Mouse (Mus musculus) heart, embryonic 14.5 days (tissue): ENCODE results near the gene Adora3. TPM values are rescaled to one million over a fixed set of nuclear protein-coding genes. Genes with fewer than 3 reads are reported as not detected.
"Not testable (repeated sequence)": the region's sequence is repeated elsewhere in the genome, so short reads cannot be mapped to it uniquely, and the experiment has no call there.

Experiments
- ATAC-seq: fragments of 200-750 bp; cut with Nextera tagmentation; 2 replicates; pipeline ENCODE4 v1.8.0; 2017; ENCODE audit warnings: low read depth, moderate TSS enrichment; ENCODE audit not compliant: insufficient number of reproducible peaks, insufficient read depth, low FRiP score
- H3K27ac ChIP-seq, 2 experiments: fragments of 200-500 bp in 1 of 2; fragments of 300-500 bp in 1 of 2; sonication (generic) in 1 of 2; replicated peaks in 1 of 2; 2 replicates each; pipeline ENCODE4 v1.5.1; 2012 to 2014; ENCODE audit warnings: low read depth in 2 of 2, low read length in 2 of 2, control low read depth in 1 of 2, mild to moderate bottlenecking in 1 of 2, mixed read lengths in 1 of 2; ENCODE audit not compliant: control insufficient read depth in 1 of 2, insufficient read depth in 1 of 2
- H3K27me3 ChIP-seq: fragments of 300-500 bp; sonication (generic); 2 replicates; pipeline ENCODE4 v1.6.1; 2014; ENCODE audit warnings: mild to moderate bottlenecking, low read length, control low read depth; ENCODE audit not compliant: control insufficient read depth, insufficient read depth
- H3K36me3 ChIP-seq: fragments of 300-500 bp; sonication (generic); 2 replicates; pipeline ENCODE4 v1.6.1; 2014; ENCODE audit warnings: mild to moderate bottlenecking, control low read depth, low read length, mixed read lengths; ENCODE audit not compliant: control insufficient read depth, insufficient read depth
- H3K4me1 ChIP-seq, 2 experiments: fragments of 200-500 bp in 1 of 2; fragments of 300-500 bp in 1 of 2; sonication (generic) in 1 of 2; 2 replicates each; pipeline ENCODE4 v1.6.1; 2012 to 2014; ENCODE audit warnings: low read length in 2 of 2, control low read depth in 1 of 2, mixed read lengths in 1 of 2; ENCODE audit not compliant: control insufficient read depth in 2 of 2, insufficient read depth in 2 of 2
- H3K4me2 ChIP-seq: fragments of 300-500 bp; sonication (generic); 2 replicates; pipeline ENCODE4 v1.6.1; 2014; ENCODE audit warnings: mild to moderate bottlenecking, low read length
- H3K4me3 ChIP-seq, 2 experiments: fragments of 200-500 bp in 1 of 2; fragments of 300-500 bp in 1 of 2; sonication (generic) in 1 of 2; 2 replicates each; pipeline ENCODE4 v1.5.1; 2012 to 2014; ENCODE audit warnings: low read length in 2 of 2, mild to moderate bottlenecking in 2 of 2, control low read depth in 1 of 2, low read depth in 1 of 2, moderate library complexity in 1 of 2; ENCODE audit not compliant: control insufficient read depth in 1 of 2, insufficient read depth in 1 of 2
- H3K9ac ChIP-seq: fragments of 300-500 bp; sonication (generic); 2 replicates; pipeline ENCODE4 v1.6.1; 2014; ENCODE audit warnings: mild to moderate bottlenecking, low read length
- H3K9me3 ChIP-seq: fragments of 300-500 bp; sonication (generic); 2 replicates; pipeline ENCODE4 v1.6.1; 2016; ENCODE audit warnings: low read length, control low read depth; ENCODE audit not compliant: control insufficient read depth
- WGBS: fragments of 180-500 bp; shearing (Covaris S2); extraction: QIAGEN DNeasy Blood & Tissue Kit; methylation state at CpG from one replicate; pipeline ENCODE4 v1.1.7; 2014; 5-methylcytosine and 5-hydroxymethylcytosine counted together
- polyA plus RNA-seq: library from polyadenylated mRNA; unstranded; fragments of >200 nt; fragmentation: Nextera tagmentation; extraction: Ambion mirVana; gene quantifications from 2 replicates; pipeline ENCODE4 v1.2.1, GENCODE M21; 2014

Gene Adora3
- polyA plus RNA-seq, 1 experiment from 2014 or later, result not detected

GRCm38 (mm10) chr3:105915281-105915680, 44.6 kb downstream of the Adora3 start:
- peaks cover 4 to 14% of the 10 kb centered on the region in 2 experiments for H3K4me1 ChIP-seq
- H3K4me3 ChIP-seq, result no peak overlapping the region
- no peak overlapping the region for H3K9ac ChIP-seq
- no peak overlapping the region for H3K27ac ChIP-seq
- 28% methylated on average over 1 of the region's 1 CpGs for WGBS
- peaks cover 4% of the 10 kb centered on the region; the same call in 1 of the 2 replicates for H3K27me3 ChIP-seq
- no peak overlapping the region for H3K4me2 ChIP-seq
- H3K36me3 ChIP-seq, result no peaks in the 10 kb centered on the region
- no peak for ATAC-seq
- no peaks in the 10 kb centered on the region for H3K9me3 ChIP-seq

GRCm38 (mm10) chr3:105916455-105916854, 45.8 kb downstream of the Adora3 start:
- not testable (repeated sequence) for H3K9me3 ChIP-seq, H3K36me3 ChIP-seq, H3K27ac ChIP-seq, H3K27me3 ChIP-seq, H3K4me2 ChIP-seq, ATAC-seq, H3K4me3 ChIP-seq, H3K9ac ChIP-seq
- H3K4me1 ChIP-seq, result peaks cover 4 to 14% of the 10 kb centered on the region in 2 experiments

GRCm38 (mm10) chr3:105917656-105918354, 47.1 kb downstream of the Adora3 start:
- peak; percentile 20; the same call in 1 of the 2 replicates for ATAC-seq
- no peak overlapping the region for H3K4me3 ChIP-seq
- H3K4me2 ChIP-seq, result no peak overlapping the region
- no peaks in the 10 kb centered on the region for H3K36me3 ChIP-seq
- H3K27me3 ChIP-seq, result no peaks in the 10 kb centered on the region
- no peaks in the 10 kb centered on the region for H3K9me3 ChIP-seq
- H3K4me1 ChIP-seq, result peaks cover 4 to 14% of the 10 kb centered on the region in 2 experiments; a peak in 3 of 4 replicates
- peak overlapping the region; percentile 21; the same call in 1 of the 2 replicates for H3K9ac ChIP-seq
- WGBS, result 32% methylated on average over 10 of the region's 10 CpGs
- peak overlapping the region in 1 of 2 experiments; percentile 46; a peak in 1 of 4 replicates for H3K27ac ChIP-seq

- Histone ChIP-seq H3K4me3 (no peak overlapping the region), H3K27ac (0 out of 4 replicates have a peak overlapping the region, but pooled peaks of 1 of the 2 experiments have one; percentile 46), H3K4me1 (peaks cover 4 to 14% of the 10 kb centered on the region in 2 experiments; a peak in 3 of 4 replicates), H3K9me3 (no peaks in the 10 kb centered on the region), H3K27me3 (no peaks in the 10 kb centered on the region), H3K4me2 (no peak overlapping the region), H3K9ac (peak overlapping the region; percentile 21; the same call in 1 of the 2 replicates), H3K36me3 (no peaks in the 10 kb centered on the region)
- no peak for ATAC-seq
- WGBS, result 51% methylated on average over 3 of the region's 3 CpGs
Observed at GRCm38 (mm10) chr3:105918355-105918745, 47.7 kb downstream of the Adora3 start.

GRCm38 (mm10) chr3:105920743-105921142, 50.1 kb downstream of the Adora3 start:
- not testable (repeated sequence) for H3K9me3 ChIP-seq, H3K4me3 ChIP-seq, H3K36me3 ChIP-seq, H3K27me3 ChIP-seq, ATAC-seq, H3K9ac ChIP-seq, H3K4me2 ChIP-seq, H3K27ac ChIP-seq, H3K4me1 ChIP-seq

GRCm38 (mm10) chr3:105921959-105922358, 51.3 kb downstream of the Adora3 start:
- Histone ChIP-seq H3K4me1 (no peaks in the 10 kb centered on the region), H3K4me3 (no peak overlapping the region), H3K27ac (no peak overlapping the region), H3K27me3 (no peaks in the 10 kb centered on the region), H3K9ac (no peak overlapping the region), H3K36me3 (no peaks in the 10 kb centered on the region), H3K4me2 (no peak overlapping the region), H3K9me3 (no peaks in the 10 kb centered on the region)
- 78% methylated on average over 2 of the region's 2 CpGs for WGBS
- no peak for ATAC-seq

GRCm38 (mm10) chr3:105924616-105925015, 54.0 kb downstream of the Adora3 start:
- no peak overlapping the region for H3K9ac ChIP-seq
- ATAC-seq, result no peak
- no peaks in the 10 kb centered on the region for H3K36me3 ChIP-seq
- H3K4me2 ChIP-seq, result no peak overlapping the region
- H3K9me3 ChIP-seq, result no peaks in the 10 kb centered on the region
- H3K27ac ChIP-seq, result no peak overlapping the region
- WGBS, result 70% methylated on average over 9 of the region's 9 CpGs
- no peak overlapping the region for H3K4me3 ChIP-seq
- H3K4me1 ChIP-seq, result no peaks in the 10 kb centered on the region
- H3K27me3 ChIP-seq, result no peaks in the 10 kb centered on the region
